Mouse (Mus musculus): Measurements from ENCODE around the gene Dis3l2.

Dis3l2 gene

GRCm38 (mm10) chr1:87070720-87071119 lies 367.1 kb downstream of the Dis3l2 start:
- DNase-seq (ENCODE audit: low spot score in 2 of 2) = peak; percentile 39 to 74

- DNase-seq (ENCODE audit: low spot score in 2 of 2) = no peak
Observed at GRCm38 (mm10) chr1:87073776-87074175, 370.2 kb downstream of the Dis3l2 start.

- no peak for DNase-seq (ENCODE audit: low spot score in 2 of 2)
Observed at GRCm38 (mm10) chr1:87086196-87086595, 382.6 kb downstream of the Dis3l2 start.

- no peak for DNase-seq (ENCODE audit: low spot score in 2 of 2)
Observed at GRCm38 (mm10) chr1:87086964-87087363, 383.4 kb downstream of the Dis3l2 start.

- DNase-seq (ENCODE audit: low spot score in 2 of 2) = no peak
Observed at GRCm38 (mm10) chr1:87089251-87089650, 385.6 kb downstream of the Dis3l2 start.

- no peak for DNase-seq (ENCODE audit: low spot score in 2 of 2)
Observed at GRCm38 (mm10) chr1:87089828-87090227, 386.2 kb downstream of the Dis3l2 start, which contains the start of gene Alppl2. Gene Alppl2, minus strand, starts transcription at chr1:87089928.

- no peak for DNase-seq (ENCODE audit: low spot score in 2 of 2)
Observed at GRCm38 (mm10) chr1:87095642-87096041, 392.0 kb downstream of the Dis3l2 start.

- DNase-seq (ENCODE audit: low spot score in 2 of 2) = peak; percentile 41 to 83
Observed at GRCm38 (mm10) chr1:87098358-87098975, 394.9 kb downstream of the Dis3l2 start.

Measured in spleen, postnatal 4 days (tissue).